Mouse (Mus musculus) limb, embryonic 14.5 days (tissue): ENCODE measurements around the gene Zkscan2. TPM values are rescaled to one million over a fixed set of nuclear protein-coding genes. Genes with fewer than 3 reads are reported as not detected.
A peak's percentile ranks its signal among the peaks of the same experiment; 100 is the strongest.

Experiments used
- ATAC-seq: fragments of 200-750 bp; cut with Nextera tagmentation; 2 replicates; pipeline ENCODE4 v1.8.0; 2017; ENCODE audit warnings: low read depth, moderate number of reproducible peaks, moderate TSS enrichment; ENCODE audit not compliant: low FRiP score
- DNase-seq: peaks from one replicate; pipeline ENCODE4 v3.0.0-alpha.2; 2015; ENCODE audit warnings: low spot score
- H3K27ac ChIP-seq: fragments of 300-500 bp; sonication (generic); replicated peaks from 2 replicates; pipeline ENCODE4 v1.5.1; 2014; ENCODE audit warnings: low read depth, mild to moderate bottlenecking, low read length, moderate library complexity, mixed read lengths
- H3K27me3 ChIP-seq: fragments of 300-500 bp; sonication (generic); 2 replicates; pipeline ENCODE4 v1.6.1; 2014; ENCODE audit warnings: low read length, mixed read lengths; ENCODE audit not compliant: control insufficient read depth, insufficient read depth
- H3K36me3 ChIP-seq: fragments of 300-500 bp; sonication (generic); 2 replicates; pipeline ENCODE4 v1.6.1; 2014; ENCODE audit warnings: mild to moderate bottlenecking, low read length, moderate library complexity, mixed read lengths; ENCODE audit not compliant: control insufficient read depth, insufficient read depth
- H3K4me1 ChIP-seq: fragments of 300-500 bp; sonication (generic); 2 replicates; pipeline ENCODE4 v1.6.1; 2014; ENCODE audit warnings: antibody characterized with exemption, low read length, mixed read lengths; ENCODE audit not compliant: control insufficient read depth, insufficient read depth
- H3K4me2 ChIP-seq: fragments of 300-500 bp; sonication (generic); replicated peaks from 2 replicates; pipeline ENCODE4 v1.6.1; 2014; ENCODE audit warnings: low read depth, mild to moderate bottlenecking, low read length, moderate library complexity; ENCODE audit not compliant: severe bottlenecking
- H3K4me3 ChIP-seq: fragments of 300-500 bp; sonication (generic); replicated peaks from 2 replicates; pipeline ENCODE4 v1.5.1; 2014; ENCODE audit warnings: low read length
- H3K9ac ChIP-seq: fragments of 300-500 bp; sonication (generic); 2 replicates; pipeline ENCODE4 v1.6.1; 2014; ENCODE audit warnings: mild to moderate bottlenecking, low read depth, low read length, moderate library complexity; ENCODE audit not compliant: severe bottlenecking
- H3K9me3 ChIP-seq: fragments of 300-500 bp; sonication (generic); 2 replicates; pipeline ENCODE4 v1.6.1; 2016; ENCODE audit warnings: low read length; ENCODE audit not compliant: control insufficient read depth
- POLR2A ChIP-seq: fragments of 200-500 bp; IDR thresholded peaks from 2 replicates; pipeline ENCODE4 v1.8.0; 2012; ENCODE audit warnings: inconsistent platforms, mild to moderate bottlenecking, moderate library complexity, borderline replicate concordance; ENCODE audit not compliant: insufficient read depth, insufficient read length; ENCODE audit errors: extremely low read depth
- WGBS: fragments of 180-500 bp; shearing (Covaris S2); extraction: QIAGEN DNeasy Blood & Tissue Kit; methylation state at CpG from one replicate; pipeline ENCODE4 v1.1.7; 2014; 5-methylcytosine and 5-hydroxymethylcytosine counted together
- polyA plus RNA-seq, 2 experiments: library from polyadenylated mRNA; depleted of rRNA in 1 of 2; stranded (reverse) in 1 of 2; unstranded in 1 of 2; fragments of >200 nt; fragmentation: Nextera tagmentation in 1 of 2; extraction: Ambion mirVana in 1 of 2; gene quantifications; 2 replicates each; pipeline versions ENCODE4 v1.2.1 to v1.2.3; 2012 to 2014

The Zkscan2 gene
- polyA plus RNA-seq (2012; rRNA removed) (5.6 and 6.0 TPM in 2 replicates), polyA plus RNA-seq (2014; fragmentation: Nextera tagmentation; extraction: Ambion mirVana) (3.4 and 3.7 TPM in 2 replicates)

GRCm38 (mm10) chr7:123500239-123501219, at the start of gene Zkscan2:
TSS of gene Zkscan2 (minus strand) at chr7:123500449.
- Histone ChIP-seq H3K4me3 (peak within 1 kb of the TSS; percentile 64), H3K4me2 (peak within 1 kb of the TSS; percentile 89), H3K27me3 (no peaks in the 10 kb centered on the region), H3K4me1 (peaks cover 8% of the 10 kb centered on the region; the same call in 1 of the 2 replicates), H3K9me3 (no peaks in the 10 kb centered on the region), H3K27ac (peak within 1 kb of the TSS; percentile 48; the same call in 1 of the 2 replicates), H3K36me3 (no peaks in the 10 kb centered on the region), H3K9ac (peak within 1 kb of the TSS; percentile 70)
- TF ChIP-seq POLR2A: no peak
- DNase-seq: peak; percentile 88
- 3% methylated on average over 53 of the region's 71 CpGs for WGBS
- peak; percentile 95 for ATAC-seq

- H3K9me3 ChIP-seq: no peaks in the 10 kb centered on the region
- no peak overlapping the region for H3K27ac ChIP-seq
- ATAC-seq (no peak), DNase-seq (no peak)
- no peak overlapping the region for H3K4me2 ChIP-seq
- H3K4me1 ChIP-seq: no peaks in the 10 kb centered on the region
- WGBS: 91% methylated on average over 3 of the region's 3 CpGs
- H3K36me3 ChIP-seq: no peaks in the 10 kb centered on the region
- H3K9ac ChIP-seq: no peak overlapping the region
- TF ChIP-seq POLR2A: no peak
- H3K27me3 ChIP-seq: no peaks in the 10 kb centered on the region
- no peak overlapping the region for H3K4me3 ChIP-seq
These were observed 28.9 kb upstream of the Zkscan2 start for GRCm38 (mm10) chr7:123529190-123529589.

- Histone ChIP-seq H3K4me3 (no peak overlapping the region), H3K4me2 (no peak overlapping the region), H3K4me1 (no peaks in the 10 kb centered on the region), H3K36me3 (no peaks in the 10 kb centered on the region), H3K9ac (no peak overlapping the region), H3K9me3 (no peaks in the 10 kb centered on the region), H3K27me3 (no peaks in the 10 kb centered on the region), H3K27ac (no peak overlapping the region)
- TF ChIP-seq POLR2A: no peak
- ATAC-seq (no peak), DNase-seq (no peak)
- WGBS: 27% methylated on average over 10 of the region's 10 CpGs
These were observed 25.5 kb upstream of the Zkscan2 start for GRCm38 (mm10) chr7:123525761-123526160.

GRCm38 (mm10) chr7:123524218-123524861, 24.1 kb upstream of the Zkscan2 start:
- Histone ChIP-seq H3K27ac (no peak overlapping the region), H3K9ac (no peak overlapping the region), H3K9me3 (no peaks in the 10 kb centered on the region), H3K4me2 (no peak overlapping the region), H3K27me3 (no peaks in the 10 kb centered on the region), H3K4me1 (no peaks in the 10 kb centered on the region), H3K36me3 (no peaks in the 10 kb centered on the region), H3K4me3 (no peak overlapping the region)
- ATAC-seq (no peak), DNase-seq (peak; percentile 57)
- no peak for TF ChIP-seq POLR2A
- WGBS: 21% methylated on average over 8 of the region's 8 CpGs

GRCm38 (mm10) chr7:123507946-123508345, 7.7 kb upstream of the Zkscan2 start:
- 62% methylated on average over 7 of the region's 7 CpGs for whole genome bisulfite sequencing
- Histone ChIP-seq H3K4me1 (no peaks in the 10 kb centered on the region), H3K9ac (no peak overlapping the region), H3K4me2 (no peak overlapping the region), H3K27me3 (no peaks in the 10 kb centered on the region), H3K9me3 (0 out of 2 replicates have a peak, but pooled peaks cover 6% of the 10 kb centered on the region), H3K4me3 (no peak overlapping the region), H3K27ac (no peak overlapping the region), H3K36me3 (no peaks in the 10 kb centered on the region)
- TF ChIP-seq POLR2A: no peak
- DNase-seq (no peak), ATAC-seq (no peak; the same call in 1 of the 2 replicates)
